26 mouse cellular contexts compared by ENCODE assay signal in genomic region chr12:56327448-56327998, GRCm38 (mm10).
"Had no signal": no experiment of that assay in that cellular context is flagged by ENCODE, and none has a peak within 500 bp of the region (broad histone marks: within the 10 kb centered on the region; RNA-seq: fewer than 3 reads in every experiment).

No protein-coding gene starts in this region.

- H3K9me3 ChIP-seq: embryonic facial prominence, embryonic 10.5 days; embryonic facial prominence, embryonic 12.5 days; embryonic facial prominence, embryonic 13.5 days; embryonic facial prominence, embryonic 15.5 days; forebrain, embryonic 10.5 days; forebrain, embryonic 12.5 days; forebrain, embryonic 13.5 days; forebrain, embryonic 15.5 days had no signal

- DNase-seq: cerebellum, adult 9-10 months; cerebellum, adult 9-11 months; cerebellum, postnatal 10 days; cerebellum, postnatal 14 days; cerebellum, postnatal 25 days; cerebellum, postnatal 36 days; embryo, embryonic 11 days; forebrain, postnatal 0 days; gastrocnemius, postnatal 10 days; gastrocnemius, postnatal 14 days; gastrocnemius, postnatal 25 days; gastrocnemius, postnatal 36 days; heart, adult 11 months; heart, adult 18-20 months; heart, adult 2 months had no signal

- H3K4me1 ChIP-seq: embryonic facial prominence, embryonic 10.5 days; embryonic facial prominence, embryonic 12.5 days; embryonic facial prominence, embryonic 13.5 days; embryonic facial prominence, embryonic 15.5 days; forebrain, embryonic 10.5 days; forebrain, embryonic 12.5 days; forebrain, embryonic 13.5 days; forebrain, embryonic 15.5 days had no signal

- H3K9ac ChIP-seq: embryonic facial prominence, embryonic 12.5 days; embryonic facial prominence, embryonic 13.5 days; embryonic facial prominence, embryonic 15.5 days; forebrain, embryonic 12.5 days; forebrain, embryonic 13.5 days; forebrain, embryonic 15.5 days; forebrain, postnatal 0 days had no signal

- H3K4me3 ChIP-seq: embryonic facial prominence, embryonic 10.5 days; embryonic facial prominence, embryonic 12.5 days; embryonic facial prominence, embryonic 13.5 days; embryonic facial prominence, embryonic 15.5 days; erythroblast, embryonic 14.5 days; forebrain, embryonic 10.5 days; forebrain, embryonic 12.5 days; forebrain, embryonic 13.5 days; forebrain, embryonic 15.5 days; heart, adult 2 months had no signal

- H3K4me2 ChIP-seq: embryonic facial prominence, embryonic 12.5 days; embryonic facial prominence, embryonic 13.5 days; embryonic facial prominence, embryonic 15.5 days; forebrain, embryonic 12.5 days; forebrain, embryonic 13.5 days; forebrain, embryonic 15.5 days had no signal

- H3K27me3 ChIP-seq: embryonic facial prominence, embryonic 12.5 days; embryonic facial prominence, embryonic 13.5 days; embryonic facial prominence, embryonic 15.5 days; forebrain, embryonic 12.5 days; forebrain, embryonic 13.5 days; forebrain, embryonic 15.5 days had no signal

- H3K27ac ChIP-seq: embryonic facial prominence, embryonic 10.5 days; embryonic facial prominence, embryonic 12.5 days; embryonic facial prominence, embryonic 13.5 days; embryonic facial prominence, embryonic 15.5 days; forebrain, embryonic 10.5 days; forebrain, embryonic 12.5 days; forebrain, embryonic 13.5 days; forebrain, embryonic 15.5 days; heart, adult 2 months had no signal

- ATAC-seq: forebrain, embryonic 13.5 days; forebrain, embryonic 14.5 days; forebrain, embryonic 15.5 days; forebrain, embryonic 16.5 days; forebrain, postnatal 0 days had no signal
